Mouse (Mus musculus): ENCODE measurements around the gene 1110004F10Rik. TPM values are rescaled to one million over a fixed set of nuclear protein-coding genes. Genes with fewer than 3 reads are reported as not detected.

Gene 1110004F10Rik
- 83.8 and 93.1 TPM in 2 replicates for polyA plus RNA-seq (2015; fragmentation: Nextera tagmentation; extraction: Ambion mirVana)

DNA sequence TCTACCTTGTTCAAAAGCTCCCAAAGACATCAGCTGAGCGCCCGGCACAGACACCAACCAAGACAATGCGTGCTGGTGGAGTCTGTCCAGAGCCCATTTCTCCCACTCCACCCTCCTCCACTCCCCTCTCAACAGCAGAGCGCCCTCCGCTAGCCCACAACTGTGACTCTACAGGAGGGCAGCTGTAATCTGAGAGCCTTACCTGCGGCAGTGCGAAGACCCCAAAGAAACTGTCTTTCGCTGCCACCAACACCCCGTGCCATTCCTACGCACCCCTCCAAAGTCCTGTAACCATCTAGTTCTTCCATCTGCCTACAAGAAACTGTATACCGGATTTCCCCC, at the start of gene 1110004F10Rik:
TSS of gene 1110004F10Rik (plus strand) at position 202 of the 342 bp plus-strand sequence.
- peak within 1 kb of the TSS; percentile 75 for H3K4me2 ChIP-seq (ENCODE audit: low read depth, low read length)
- no peak for ATAC-seq (ENCODE audit: low read depth)
- H3K27ac ChIP-seq (ENCODE audit: low read length), result no peak within 1 kb of the TSS
- H3K27me3 ChIP-seq (ENCODE audit: control insufficient read depth, insufficient read depth, low read depth, low read length), result peaks cover 64% of the 10 kb centered on the region
- peak within 1 kb of the TSS; percentile 48 for H3K4me3 ChIP-seq (ENCODE audit: low read depth, low read length)
- no peaks in the 10 kb centered on the region for H3K9me3 ChIP-seq (replicated peaks; ENCODE audit: control insufficient read depth, low read length)
- 0 out of 2 replicates have a peak within 1 kb of the TSS, but pooled peaks have one; percentile 4 for H3K9ac ChIP-seq (ENCODE audit: low read depth, low read length)
- no peaks in the 10 kb centered on the region for H3K36me3 ChIP-seq (ENCODE audit: control insufficient read depth, insufficient read depth)
- 3% methylated on average over 11 of the region's 11 CpGs for WGBS (ENCODE audit: insufficient replicate concordance)
- H3K4me1 ChIP-seq (ENCODE audit: control insufficient read depth, low read depth, low read length), result peaks cover 4% of the 10 kb centered on the region; the same call in 1 of the 2 replicates

DNA sequence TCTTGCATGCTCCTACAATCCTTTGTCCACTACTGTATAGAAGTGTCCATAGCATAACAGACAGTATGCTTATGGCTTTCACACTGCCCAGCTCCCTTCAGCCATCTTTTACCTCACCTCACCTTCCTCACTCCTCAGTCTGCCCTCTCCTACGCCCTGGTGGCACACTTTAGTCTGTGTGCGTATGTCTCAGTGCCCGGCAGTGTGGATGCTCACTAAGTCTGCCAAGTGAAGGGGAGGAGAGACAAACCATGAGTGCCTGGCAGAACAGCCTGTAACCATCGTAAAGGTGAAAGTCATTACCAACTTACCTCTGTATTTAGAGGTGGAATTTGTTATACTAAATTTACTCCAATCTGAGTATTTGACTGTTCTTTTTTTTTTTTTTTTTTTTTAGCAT, 36.5 kb upstream of the 1110004F10Rik start:
- H3K27ac ChIP-seq (ENCODE audit: low read length), result no peak overlapping the region
- H3K4me1 ChIP-seq (ENCODE audit: control insufficient read depth, low read depth, low read length), result no peaks in the 10 kb centered on the region
- no peaks in the 10 kb centered on the region for H3K36me3 ChIP-seq (ENCODE audit: control insufficient read depth, insufficient read depth)
- no peak overlapping the region for H3K9ac ChIP-seq (ENCODE audit: low read depth, low read length)
- WGBS (ENCODE audit: insufficient replicate concordance), result 79% methylated on average over 4 of the region's 4 CpGs
- no peaks in the 10 kb centered on the region; the same call in 1 of the 2 replicates for H3K27me3 ChIP-seq (ENCODE audit: control insufficient read depth, insufficient read depth, low read depth, low read length)
- no peaks in the 10 kb centered on the region for H3K9me3 ChIP-seq (replicated peaks; ENCODE audit: control insufficient read depth, low read length)
- no peak for ATAC-seq (ENCODE audit: low read depth)
- no peak overlapping the region for H3K4me3 ChIP-seq (ENCODE audit: low read depth, low read length)
- H3K4me2 ChIP-seq (ENCODE audit: low read depth, low read length), result no peak overlapping the region

DNA sequence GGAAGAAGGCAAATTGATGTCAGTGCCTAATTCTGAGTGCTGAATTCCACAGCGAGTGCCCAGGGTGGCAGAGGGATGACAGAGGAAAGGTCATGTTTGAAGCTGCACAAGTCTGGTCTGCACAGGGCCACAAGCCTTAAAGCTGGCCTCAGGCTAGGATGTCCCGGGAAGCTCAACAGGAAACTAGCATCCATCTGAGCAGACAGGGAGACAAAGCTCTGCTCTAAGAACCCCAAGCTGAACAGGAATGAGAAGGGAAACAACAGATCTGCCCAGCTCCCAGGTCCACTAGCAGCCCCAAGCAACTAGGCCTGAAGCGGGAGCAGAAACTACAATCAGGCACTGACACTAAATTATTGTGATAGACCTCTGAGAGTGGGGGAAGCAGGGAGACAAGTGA, 9.2 kb upstream of the 1110004F10Rik start:
- peaks cover 20% of the 10 kb centered on the region for H3K4me1 ChIP-seq (ENCODE audit: control insufficient read depth, low read depth, low read length)
- H3K9ac ChIP-seq (ENCODE audit: low read depth, low read length), result no peak overlapping the region
- no peak overlapping the region for H3K4me2 ChIP-seq (ENCODE audit: low read depth, low read length)
- H3K9me3 ChIP-seq (replicated peaks; ENCODE audit: control insufficient read depth, low read length), result no peaks in the 10 kb centered on the region
- H3K36me3 ChIP-seq (ENCODE audit: control insufficient read depth, insufficient read depth), result no peaks in the 10 kb centered on the region
- peaks cover 40% of the 10 kb centered on the region for H3K27me3 ChIP-seq (ENCODE audit: control insufficient read depth, insufficient read depth, low read depth, low read length)
- no peak overlapping the region for H3K4me3 ChIP-seq (ENCODE audit: low read depth, low read length)
- 70% methylated on average over 3 of the region's 3 CpGs for WGBS (ENCODE audit: insufficient replicate concordance)
- no peak for ATAC-seq (ENCODE audit: low read depth)
- H3K27ac ChIP-seq (ENCODE audit: low read length), result no peak overlapping the region

DNA sequence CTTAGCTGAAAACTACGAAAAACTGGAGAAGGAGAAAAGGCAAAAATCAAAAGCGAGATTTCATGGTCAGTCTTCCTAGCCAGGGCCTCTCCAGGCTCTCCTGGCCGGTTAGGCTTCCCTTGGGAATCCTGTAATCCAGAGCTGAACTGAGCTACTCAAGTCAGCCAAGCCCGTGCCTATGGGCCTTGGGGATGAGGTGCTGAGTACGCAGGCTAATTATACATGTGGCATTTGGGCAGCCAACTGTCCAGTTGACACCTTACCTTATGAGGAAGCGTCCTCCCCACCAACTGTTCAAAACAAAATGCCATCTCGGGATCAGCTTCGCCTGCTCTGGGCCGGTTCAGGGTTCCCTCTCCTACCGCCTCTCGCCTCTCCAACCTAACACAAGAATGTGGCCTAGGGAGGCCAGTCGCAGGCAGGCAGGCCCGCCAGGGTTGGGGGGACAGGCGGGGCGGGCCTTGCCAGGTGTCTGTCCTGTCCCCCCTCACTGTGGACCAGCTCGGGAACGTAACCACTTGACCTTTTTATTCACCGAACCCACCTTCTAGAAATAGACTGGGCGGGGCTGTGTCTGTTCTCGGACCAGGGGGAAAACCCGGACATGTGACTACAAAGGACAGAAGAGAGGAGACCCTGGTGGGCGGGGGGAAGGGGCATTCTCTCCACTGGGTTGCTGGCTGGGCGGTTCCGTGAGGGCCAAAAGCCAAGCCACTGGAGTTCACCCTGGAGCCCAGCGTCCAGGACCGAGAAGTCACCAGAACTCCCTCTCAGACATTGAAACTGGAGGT, 8.4 kb upstream of the 1110004F10Rik start:
- peak overlapping the region; percentile 65 for H3K9ac ChIP-seq (ENCODE audit: low read depth, low read length)
- no peak overlapping the region for H3K27ac ChIP-seq (ENCODE audit: low read length)
- peak overlapping the region; percentile 68 for H3K4me3 ChIP-seq (ENCODE audit: low read depth, low read length)
- ATAC-seq (ENCODE audit: low read depth), result no peak
- H3K9me3 ChIP-seq (replicated peaks; ENCODE audit: control insufficient read depth, low read length), result no peaks in the 10 kb centered on the region
- 26% methylated on average over 26 of the region's 26 CpGs for WGBS (ENCODE audit: insufficient replicate concordance)
- peak overlapping the region; percentile 95 for H3K4me2 ChIP-seq (ENCODE audit: low read depth, low read length)
- peaks cover 48% of the 10 kb centered on the region for H3K27me3 ChIP-seq (ENCODE audit: control insufficient read depth, insufficient read depth, low read depth, low read length)
- no peaks in the 10 kb centered on the region for H3K36me3 ChIP-seq (ENCODE audit: control insufficient read depth, insufficient read depth)
- H3K4me1 ChIP-seq (ENCODE audit: control insufficient read depth, low read depth, low read length), result peaks cover 20% of the 10 kb centered on the region

DNA sequence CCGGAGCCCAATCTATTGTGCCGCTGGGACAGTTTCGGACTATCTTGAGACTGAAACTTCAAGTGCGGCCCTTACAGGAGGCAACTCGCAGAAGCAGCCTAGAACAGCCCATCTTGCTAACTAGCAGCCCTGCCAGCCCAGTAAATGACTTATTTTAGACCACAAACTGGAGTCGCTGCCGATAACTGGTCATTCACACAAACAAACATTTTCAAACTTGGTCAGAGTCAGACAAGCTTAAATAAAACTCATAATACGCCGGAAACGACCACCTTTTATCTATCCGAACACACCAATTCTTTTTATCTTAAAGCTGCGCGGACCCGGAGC, 7.8 kb upstream of the 1110004F10Rik start:
- 0% methylated on average over 14 of the region's 14 CpGs for WGBS (ENCODE audit: insufficient replicate concordance)
- H3K27ac ChIP-seq (ENCODE audit: low read length), result no peak overlapping the region
- H3K4me1 ChIP-seq (ENCODE audit: control insufficient read depth, low read depth, low read length), result peaks cover 20% of the 10 kb centered on the region
- H3K27me3 ChIP-seq (ENCODE audit: control insufficient read depth, insufficient read depth, low read depth, low read length), result peaks cover 54% of the 10 kb centered on the region
- H3K36me3 ChIP-seq (ENCODE audit: control insufficient read depth, insufficient read depth), result no peaks in the 10 kb centered on the region
- no peaks in the 10 kb centered on the region for H3K9me3 ChIP-seq (replicated peaks; ENCODE audit: control insufficient read depth, low read length)
- H3K4me2 ChIP-seq (ENCODE audit: low read depth, low read length), result peak overlapping the region; percentile 95
- H3K9ac ChIP-seq (ENCODE audit: low read depth, low read length), result peak overlapping the region; percentile 65
- H3K4me3 ChIP-seq (ENCODE audit: low read depth, low read length), result peak overlapping the region; percentile 68
- ATAC-seq (ENCODE audit: low read depth), result no peak

DNA sequence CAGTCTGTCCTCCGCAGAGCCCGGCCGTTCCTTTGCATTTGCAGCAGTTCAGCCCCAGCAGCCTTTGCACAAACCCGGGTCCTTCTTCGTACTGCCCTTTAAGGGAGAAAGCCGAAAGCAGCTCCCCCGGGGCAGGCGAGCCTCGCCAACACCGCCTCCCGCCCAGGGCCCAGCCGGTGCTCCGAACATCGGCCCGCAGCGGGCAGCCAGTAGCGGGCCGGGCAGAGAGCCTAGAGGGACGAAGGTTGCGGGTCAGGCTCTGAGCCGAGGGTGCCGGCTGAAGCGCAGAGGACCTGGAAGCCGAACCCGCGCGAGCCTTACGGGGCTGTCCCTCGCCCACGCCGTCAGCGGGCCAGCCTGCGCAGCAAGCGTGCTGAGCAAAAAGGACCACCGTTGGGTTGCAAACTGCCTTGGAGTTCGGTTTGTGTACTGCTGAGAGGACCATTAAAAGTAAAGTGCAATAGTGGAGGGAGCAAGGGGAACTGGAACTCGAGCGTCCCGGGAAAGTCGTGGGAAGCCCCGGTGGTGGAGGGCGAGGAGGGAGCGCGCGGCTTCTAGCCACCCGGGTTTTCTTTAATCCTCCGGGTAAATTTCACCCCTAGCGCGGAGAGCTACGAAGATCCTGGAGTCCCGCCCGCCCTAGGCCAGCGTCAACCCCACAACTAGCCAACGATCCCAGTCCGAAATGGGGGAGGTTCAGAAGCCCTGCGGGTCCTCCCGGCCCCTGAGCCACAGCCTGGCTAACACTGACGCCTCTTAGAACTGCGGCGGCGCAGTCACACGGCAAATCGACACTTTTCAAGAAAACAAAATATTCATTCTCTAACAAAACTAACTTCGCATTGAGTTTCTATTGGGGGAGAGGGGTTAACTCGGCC, 7.2 kb upstream of the 1110004F10Rik start:
- Histone ChIP-seq H3K9me3 (replicated peaks; ENCODE audit: control insufficient read depth, low read length) (no peaks in the 10 kb centered on the region), H3K27me3 (ENCODE audit: control insufficient read depth, insufficient read depth, low read depth, low read length) (peaks cover 60% of the 10 kb centered on the region), H3K4me1 (ENCODE audit: control insufficient read depth, low read depth, low read length) (peaks cover 20% of the 10 kb centered on the region), H3K36me3 (ENCODE audit: control insufficient read depth, insufficient read depth) (no peaks in the 10 kb centered on the region), H3K9ac (ENCODE audit: low read depth, low read length) (peak overlapping the region; percentile 65), H3K4me3 (ENCODE audit: low read depth, low read length) (peak overlapping the region; percentile 68), H3K4me2 (ENCODE audit: low read depth, low read length) (peak overlapping the region; percentile 95), H3K27ac (ENCODE audit: low read length) (no peak overlapping the region)
- ATAC-seq (ENCODE audit: low read depth), result peak; percentile 72
- WGBS (ENCODE audit: insufficient replicate concordance), result under 1% methylated on average over 65 of the region's 65 CpGs

DNA sequence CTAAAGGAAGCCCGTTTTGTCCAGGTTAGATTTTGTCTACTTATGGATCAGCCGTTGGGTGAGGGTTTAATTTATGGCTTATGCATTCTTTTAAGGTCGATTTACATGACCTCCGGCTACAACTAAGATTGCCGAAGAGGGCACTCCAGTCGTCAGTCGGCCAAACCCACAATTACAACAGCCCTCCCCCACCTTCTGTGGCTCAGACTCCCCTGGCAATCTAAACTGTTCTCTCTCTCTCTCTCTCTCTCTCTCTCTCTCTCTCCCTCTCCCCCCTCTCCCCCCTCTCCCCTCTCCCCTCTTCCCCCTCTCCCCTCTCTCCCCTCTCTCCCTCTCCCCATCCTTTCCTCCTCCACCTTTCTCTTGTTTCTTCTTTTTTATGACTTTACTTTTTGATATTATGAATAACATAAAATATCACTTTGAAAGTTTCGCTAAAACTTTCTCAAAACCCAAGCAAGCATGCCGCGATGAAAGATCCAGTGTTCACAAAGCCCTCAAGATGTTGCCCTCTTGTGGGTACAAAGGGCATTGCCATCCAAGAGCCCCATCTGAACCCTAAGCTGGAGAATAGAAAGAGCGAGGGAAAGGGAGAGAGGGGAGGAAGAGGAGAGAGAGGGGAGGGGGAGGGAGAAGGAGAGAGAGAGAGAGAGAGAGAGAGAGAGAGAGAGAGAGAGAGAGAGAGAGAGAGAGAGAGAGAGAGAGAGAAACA, 6.4 kb upstream of the 1110004F10Rik start:
- no peak for ATAC-seq (ENCODE audit: low read depth)
- Histone ChIP-seq H3K36me3 (ENCODE audit: control insufficient read depth, insufficient read depth) (no peaks in the 10 kb centered on the region), H3K27me3 (ENCODE audit: control insufficient read depth, insufficient read depth, low read depth, low read length) (peaks cover 67% of the 10 kb centered on the region), H3K9me3 (replicated peaks; ENCODE audit: control insufficient read depth, low read length) (no peaks in the 10 kb centered on the region), H3K4me1 (ENCODE audit: control insufficient read depth, low read depth, low read length) (peaks cover 20% of the 10 kb centered on the region), H3K9ac (ENCODE audit: low read depth, low read length) (peak overlapping the region; percentile 65), H3K27ac (ENCODE audit: low read length) (no peak overlapping the region), H3K4me2 (ENCODE audit: low read depth, low read length) (peak overlapping the region; percentile 95), H3K4me3 (ENCODE audit: low read depth, low read length) (peak overlapping the region; percentile 68)
- 0% methylated on average over 11 of the region's 11 CpGs for WGBS (ENCODE audit: insufficient replicate concordance)

DNA sequence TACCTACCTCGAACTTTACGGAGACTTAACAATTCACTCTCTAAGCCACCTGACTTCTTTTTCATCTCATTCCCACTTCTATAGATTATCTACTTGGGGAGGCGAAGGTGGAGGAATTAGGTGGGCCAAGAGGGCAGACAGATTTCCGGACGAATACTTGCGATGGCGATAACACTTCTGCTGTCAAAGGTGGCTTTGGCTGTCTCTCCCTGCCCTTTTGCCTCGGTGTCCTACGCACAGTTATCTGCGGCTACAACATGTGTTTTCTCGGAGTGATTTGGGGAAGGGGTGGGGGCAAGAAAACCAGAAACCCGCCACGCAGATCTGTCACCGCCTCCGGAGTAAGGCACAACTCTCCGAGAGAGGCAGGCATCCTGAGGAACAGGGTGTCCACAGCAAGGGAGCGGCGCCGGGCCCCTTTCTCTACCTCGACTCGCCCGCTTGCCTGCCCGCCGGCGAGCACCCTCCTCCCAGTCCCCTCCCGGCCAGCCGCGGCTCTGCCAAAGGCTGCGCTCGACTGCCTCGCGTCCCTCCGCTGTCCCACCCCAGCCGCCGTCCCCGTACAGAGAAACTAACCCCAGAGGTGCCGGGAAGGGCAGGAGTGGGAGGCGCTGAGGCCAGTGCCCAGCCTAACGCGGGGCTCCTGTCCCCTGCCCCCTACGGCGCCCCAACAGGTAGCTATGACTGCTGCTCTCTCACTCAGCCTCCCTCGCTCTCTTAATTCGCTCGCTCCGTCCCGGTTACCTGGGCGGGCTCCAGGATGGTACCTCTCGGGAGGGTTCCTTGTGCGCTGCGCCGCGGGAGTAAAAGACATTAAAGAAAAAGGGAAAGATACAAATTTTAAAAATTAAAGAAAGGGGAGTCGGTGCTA, 5.6 kb upstream of the 1110004F10Rik start:
- Histone ChIP-seq H3K27me3 (ENCODE audit: control insufficient read depth, insufficient read depth, low read depth, low read length) (peaks cover 75% of the 10 kb centered on the region), H3K9ac (ENCODE audit: low read depth, low read length) (peak overlapping the region; percentile 29; the same call in 1 of the 2 replicates)

More for the DNA sequence above, 5.6 kb upstream of the 1110004F10Rik start:
- peak overlapping the region; percentile 95 for H3K4me2 ChIP-seq (ENCODE audit: low read depth, low read length)
- no peaks in the 10 kb centered on the region for H3K36me3 ChIP-seq (ENCODE audit: control insufficient read depth, insufficient read depth)
- WGBS (ENCODE audit: insufficient replicate concordance), result under 1% methylated on average over 53 of the region's 54 CpGs
- no peak overlapping the region for H3K27ac ChIP-seq (ENCODE audit: low read length)
- peak overlapping the region; percentile 56 for H3K4me3 ChIP-seq (ENCODE audit: low read depth, low read length)
- ATAC-seq (ENCODE audit: low read depth), result no peak
- no peaks in the 10 kb centered on the region for H3K9me3 ChIP-seq (replicated peaks; ENCODE audit: control insufficient read depth, low read length)
- peaks cover 20% of the 10 kb centered on the region for H3K4me1 ChIP-seq (ENCODE audit: control insufficient read depth, low read depth, low read length)
